25 mouse cellular contexts compared by ENCODE assay signal in genomic region chr7:19569647-19570046, GRCm38 (mm10). TPM values are rescaled to one million over a fixed set of nuclear protein-coding genes. Genes with fewer than 3 reads are reported as not detected.
"Had no signal": no experiment of that assay in that cellular context is flagged by ENCODE, and none has a peak within 500 bp of the region (broad histone marks: within the 10 kb centered on the region; RNA-seq: fewer than 3 reads in every experiment).

No protein-coding gene starts in this region.

- DNase-seq: kidney, postnatal 10 days; kidney, postnatal 36 days; layer of hippocampus, postnatal 36 days; lung, adult 18-20 months; lung, postnatal 10 days; lung, postnatal 36 days; midbrain, embryonic 14.5 days; right cerebral cortex, adult 18-20 months; right cerebral cortex, postnatal 14 days; right cerebral cortex, postnatal 4 days; thymus, adult 2 months; thymus, postnatal 14 days; thymus, postnatal 4 days had no signal

- H3K4me2 ChIP-seq: kidney, embryonic 15.5 days; liver, embryonic 15.5 days; lung, embryonic 15.5 days; midbrain, embryonic 11.5 days; neural tube, embryonic 15.5 days had no signal

- H3K27me3 ChIP-seq: liver, embryonic 15.5 days; megakaryocyte, embryonic 14.5 days; neural tube, embryonic 15.5 days had no signal

- H3K9ac ChIP-seq: kidney, embryonic 15.5 days; liver, embryonic 15.5 days; lung, embryonic 15.5 days; neural tube, embryonic 12.5 days; neural tube, embryonic 15.5 days had no signal

- H3K4me3 ChIP-seq: kidney, embryonic 15.5 days; left cerebral cortex, adult 2 months; liver, embryonic 15.5 days; lung, embryonic 15.5 days; megakaryocyte, embryonic 14.5 days; neural tube, embryonic 12.5 days; neural tube, embryonic 15.5 days had no signal

- H3K9me3 ChIP-seq: kidney, embryonic 15.5 days; liver, embryonic 15.5 days; lung, embryonic 15.5 days; megakaryocyte, embryonic 14.5 days; neural tube, embryonic 12.5 days; neural tube, embryonic 15.5 days had no signal

- H3K27ac ChIP-seq: kidney, embryonic 15.5 days; left cerebral cortex, adult 2 months; liver, embryonic 15.5 days; lung, embryonic 15.5 days; neural tube, embryonic 12.5 days; neural tube, embryonic 15.5 days; stomach, postnatal 0 days had no signal

RNA-seq across cellular contexts. Expression of gene Zfp296, which starts 7.4 kb away (rescaled TPM):
- total RNA-seq: layer of hippocampus, postnatal 10 days had no signal

RNA-seq across cellular contexts. Expression of gene Nkpd1, which starts 52.0 kb away (rescaled TPM):
- total RNA-seq: liver, adult 2 months had no signal
- polyA plus RNA-seq: liver, adult 2 months; liver, embryonic 15.5 days; midbrain, embryonic 11.5 days; stomach, embryonic 14.5 days had no signal
